Comparison of ENCODE assay signal across 8 mouse cellular contexts in the genomic region with DNA sequence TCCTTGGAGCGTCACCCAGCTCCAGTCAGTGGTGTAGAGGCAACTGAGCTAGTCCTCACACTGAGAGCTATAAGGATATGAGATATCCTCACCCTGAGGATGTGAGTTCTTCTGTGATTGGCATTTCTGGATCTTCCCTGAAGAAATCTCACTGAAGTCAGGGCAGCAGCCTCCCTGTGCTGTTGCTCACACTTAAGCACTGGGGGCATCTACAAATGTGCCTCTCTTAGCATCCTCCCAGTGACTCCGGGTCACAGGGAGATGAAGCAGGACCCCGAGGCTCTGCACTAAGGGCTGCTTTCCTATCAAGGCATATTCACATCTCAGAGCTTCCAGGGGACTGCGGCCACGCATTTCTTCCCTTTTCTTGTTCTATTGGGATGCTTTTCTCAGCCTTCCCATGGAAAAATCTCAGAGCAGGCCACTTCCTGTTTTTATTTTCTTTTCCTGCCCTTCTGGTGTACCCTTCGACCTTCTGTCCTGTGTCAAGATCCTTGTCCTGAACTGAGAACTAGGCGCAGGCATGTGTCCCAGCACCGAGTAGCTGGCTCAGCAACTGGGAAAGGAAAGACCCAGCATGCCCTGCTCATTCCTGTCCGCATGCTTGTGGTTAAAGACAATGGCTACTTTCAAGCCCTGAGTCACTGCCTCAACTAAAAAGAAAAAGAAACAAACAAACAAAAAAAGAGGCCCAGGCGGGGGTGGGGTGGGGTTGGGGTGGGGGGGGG.
A peak's percentile ranks its signal among the peaks of the same experiment; 100 is the strongest.
DNase-seq lines count a peak whose midpoint lies in the region; ATAC-seq and TF ChIP-seq lines count a peak whose summit lies in the region.

No protein-coding gene starts in this region.

- intact Hi-C loops in left cerebral cortex, adult 2 months (cut with DNase I) = no loop called here

- peak overlapping the region; percentile 42; the same call in 1 of the 2 replicates for H3K27ac ChIP-seq in left cerebral cortex, adult 2 months
- peak overlapping the region; percentile 66 for H3K27ac ChIP-seq in embryonic facial prominence, embryonic 13.5 days
- H3K27ac ChIP-seq in hindbrain, embryonic 16.5 days (ENCODE audit: low read depth, low read length) = peak overlapping the region; percentile 51; the same call in 1 of the 2 replicates
- peak overlapping the region; percentile 61 for H3K27ac ChIP-seq in liver, embryonic 13.5 days

- no peaks in the 10 kb centered on the region for H3K36me3 ChIP-seq in embryonic facial prominence, embryonic 13.5 days
- no peaks in the 10 kb centered on the region for H3K36me3 ChIP-seq in hindbrain, embryonic 16.5 days (ENCODE audit: control insufficient read depth, insufficient read depth, low read length)
- no peaks in the 10 kb centered on the region for H3K36me3 ChIP-seq in liver, embryonic 13.5 days

- H3K4me2 ChIP-seq in embryonic facial prominence, embryonic 13.5 days = no peak overlapping the region
- no peak overlapping the region for H3K4me2 ChIP-seq in hindbrain, embryonic 16.5 days (ENCODE audit: low read length)
- no peak overlapping the region for H3K4me2 ChIP-seq in liver, embryonic 13.5 days

- TF ChIP-seq CTCF in left cerebral cortex, adult 2 months (IDR thresholded peaks at IDR 0.05) = no peak

- H3K4me3 ChIP-seq in left cerebral cortex, adult 2 months = no peak overlapping the region
- no peak overlapping the region for H3K4me3 ChIP-seq in embryonic facial prominence, embryonic 13.5 days
- H3K4me3 ChIP-seq in hindbrain, embryonic 16.5 days (ENCODE audit: low read length) = no peak overlapping the region
- H3K4me3 ChIP-seq in liver, embryonic 13.5 days (replicated peaks) = no peak overlapping the region

- 32% methylated on average over 10 of the region's 10 CpGs for WGBS in embryonic facial prominence, embryonic 13.5 days
- 50% methylated on average over 10 of the region's 10 CpGs for WGBS in hindbrain, embryonic 16.5 days
- 47% methylated on average over 10 of the region's 10 CpGs for WGBS in liver, embryonic 13.5 days (ENCODE audit: insufficient replicate concordance)

- H3K27me3 ChIP-seq in embryonic facial prominence, embryonic 13.5 days = no peaks in the 10 kb centered on the region
- no peaks in the 10 kb centered on the region for H3K27me3 ChIP-seq in hindbrain, embryonic 16.5 days (replicated peaks; ENCODE audit: control insufficient read depth, insufficient read depth, low read length)
- H3K27me3 ChIP-seq in liver, embryonic 13.5 days = no peaks in the 10 kb centered on the region

- peaks cover 23% of the 10 kb centered on the region for H3K4me1 ChIP-seq in embryonic facial prominence, embryonic 13.5 days
- no peaks in the 10 kb centered on the region for H3K4me1 ChIP-seq in hindbrain, embryonic 16.5 days (ENCODE audit: control insufficient read depth, insufficient read depth, low read depth, low read length)
- peaks cover 63% of the 10 kb centered on the region for H3K4me1 ChIP-seq in liver, embryonic 13.5 days (replicated peaks)

- H3K9ac ChIP-seq in embryonic facial prominence, embryonic 13.5 days = no peak overlapping the region
- no peak overlapping the region for H3K9ac ChIP-seq in hindbrain, embryonic 16.5 days (ENCODE audit: low read depth, low read length)
- no peak overlapping the region for H3K9ac ChIP-seq in liver, embryonic 13.5 days

- ATAC-seq in embryonic facial prominence, embryonic 13.5 days (ENCODE audit: insufficient number of reproducible peaks, insufficient read depth, low FRiP score, low TSS enrichment, low read depth) = no peak
- ATAC-seq in hindbrain, embryonic 16.5 days = no peak
- ATAC-seq in liver, embryonic 13.5 days (ENCODE audit: low read depth) = no peak
- no peak for ATAC-seq in megakaryocyte-erythroid progenitor cell, adult 5-6 weeks (replicated peaks; ENCODE audit: low FRiP score, low TSS enrichment, poor library complexity, severe bottlenecking)

- DNase-seq in left cerebral cortex, adult 2 months (ENCODE audit: extremely low spot score in 1 of 2, low spot score in 2 of 2) = no peak
- DNase-seq in left cerebral cortex, adult 18-20 months (ENCODE audit: low spot score in 2 of 2) = no peak
- DNase-seq in liver, embryonic 13.5 days = no peak
- no peak for DNase-seq in right cerebral cortex, postnatal 4 days
- no peak for DNase-seq in layer of hippocampus, adult 18-20 months (ENCODE audit: low spot score in 2 of 2)

- no peaks in the 10 kb centered on the region for H3K9me3 ChIP-seq in embryonic facial prominence, embryonic 13.5 days
- H3K9me3 ChIP-seq in hindbrain, embryonic 16.5 days (ENCODE audit: control insufficient read depth, low read length) = no peaks in the 10 kb centered on the region
- no peaks in the 10 kb centered on the region for H3K9me3 ChIP-seq in liver, embryonic 13.5 days (replicated peaks)
